Mouse (Mus musculus) kidney, postnatal 4 days (tissue): Measurements from ENCODE around the gene Ccdc85c.

Experiments used
- DNase-seq, 2 experiments: peaks; one replicate each; pipeline ENCODE4 v3.0.0; 2021; ENCODE audit warnings: mixed read lengths in 2 of 2

Ccdc85c gene

DNA sequence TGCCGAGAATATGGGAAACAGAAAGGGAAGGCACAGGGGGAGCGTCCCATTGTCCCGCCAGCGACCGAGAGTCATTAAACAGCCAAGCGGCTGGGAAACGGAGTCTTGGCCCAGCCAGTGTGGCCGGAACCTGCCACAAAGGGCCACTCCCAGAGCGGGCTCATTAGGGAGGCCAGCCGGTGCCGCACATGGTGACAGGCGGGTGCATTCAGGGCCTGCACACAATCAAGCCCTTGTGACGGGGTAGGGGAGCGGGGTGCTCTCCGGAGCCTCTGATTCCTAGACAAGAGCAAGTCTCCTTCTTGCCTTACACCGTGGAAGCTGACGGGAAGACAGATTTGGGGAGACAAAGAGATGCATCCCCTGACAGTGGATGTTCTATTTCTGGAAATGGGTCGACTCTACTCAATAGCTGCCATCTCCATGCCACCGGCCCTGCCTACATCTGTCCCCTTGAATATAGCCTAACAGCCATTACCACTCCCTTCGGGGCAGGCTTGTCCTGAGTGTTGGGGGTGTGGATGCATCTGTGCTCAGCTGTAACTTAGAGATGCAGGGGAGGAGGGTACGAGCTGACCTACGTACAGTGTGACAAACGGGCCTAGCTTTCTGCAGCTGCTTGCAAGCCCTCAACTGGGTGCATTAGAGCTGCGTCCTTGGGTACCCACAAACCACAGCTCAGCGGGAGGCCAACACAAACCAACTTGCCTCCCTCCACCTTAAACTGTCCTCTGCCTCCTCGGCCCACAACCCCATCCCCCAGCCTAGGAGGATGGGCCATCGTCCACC is 9.2 kb downstream of the Ccdc85c start:
- DNase-seq = peak in 1 of 2 experiments; percentile 63

- no peak for DNase-seq
Measured at GRCm38 (mm10) chr12:108264918-108265317, 10.3 kb downstream of the Ccdc85c start.

GRCm38 (mm10) chr12:108260950-108261349 is 14.3 kb downstream of the Ccdc85c start:
- DNase-seq = no peak

- no peak for DNase-seq
Measured at GRCm38 (mm10) chr12:108259322-108260049, 15.7 kb downstream of the Ccdc85c start.

DNA sequence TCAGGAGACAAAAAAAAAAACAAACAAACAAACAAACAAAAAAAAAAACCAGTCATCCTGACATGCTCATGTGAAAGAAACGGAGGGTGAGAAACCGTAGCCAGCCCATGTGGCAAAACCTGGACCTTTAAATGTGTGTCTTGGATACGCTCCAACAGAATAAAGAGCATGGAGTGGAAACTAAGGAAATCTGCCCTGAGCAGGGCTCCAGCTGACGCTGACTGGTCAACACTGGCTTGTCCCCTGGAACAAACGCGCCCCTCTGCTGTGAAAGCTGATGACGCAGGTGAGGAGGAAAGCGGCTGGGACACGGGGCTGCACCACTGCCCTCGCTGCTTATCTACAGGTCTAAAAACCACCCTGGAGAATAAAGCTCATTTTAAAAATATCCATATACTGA is 18.5 kb downstream of the Ccdc85c start:
- no peak for DNase-seq

DNA sequence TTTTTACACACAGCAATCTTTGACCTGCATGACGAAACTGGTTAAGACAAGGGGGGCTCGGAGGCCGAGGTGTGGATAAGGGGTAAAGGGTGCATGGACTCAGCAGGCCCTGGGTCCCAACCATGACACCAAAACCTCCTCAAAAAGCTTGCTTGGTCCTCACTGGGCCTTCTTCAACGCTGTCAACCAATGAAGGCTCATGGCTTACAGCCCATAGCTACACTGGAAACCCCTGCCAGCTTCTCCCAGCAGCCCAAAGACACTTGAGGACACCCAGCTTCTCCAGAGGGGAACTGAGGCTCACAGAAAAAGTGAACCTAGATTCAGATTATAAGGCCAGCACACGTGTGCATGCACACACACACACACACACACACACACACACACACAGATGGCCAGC is 19.3 kb downstream of the Ccdc85c start:
- DNase-seq = no peak

- DNase-seq = peak; percentile 56 to 71
Measured at GRCm38 (mm10) chr12:108255511-108255919, 19.7 kb downstream of the Ccdc85c start.

DNA sequence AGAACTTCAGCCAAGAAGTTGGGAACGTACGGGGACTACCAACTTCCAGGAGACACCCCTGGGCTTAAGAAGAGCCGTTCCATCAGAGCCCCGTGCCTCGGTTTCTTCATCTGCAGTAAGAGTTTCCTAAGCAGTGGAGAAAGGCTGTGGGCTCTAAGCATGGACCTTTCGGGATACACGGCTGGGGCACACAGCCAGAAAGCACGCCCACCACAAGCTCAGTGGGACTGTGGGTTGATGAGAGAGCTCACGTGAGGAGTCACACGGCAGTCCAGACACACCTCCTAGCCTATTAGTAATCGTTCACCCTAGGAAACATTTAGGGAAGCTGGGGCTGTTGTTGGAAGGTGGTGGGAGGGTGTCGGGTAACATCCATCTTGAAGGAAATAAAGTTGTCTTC is 22.2 kb downstream of the Ccdc85c start:
- DNase-seq = no peak

DNA sequence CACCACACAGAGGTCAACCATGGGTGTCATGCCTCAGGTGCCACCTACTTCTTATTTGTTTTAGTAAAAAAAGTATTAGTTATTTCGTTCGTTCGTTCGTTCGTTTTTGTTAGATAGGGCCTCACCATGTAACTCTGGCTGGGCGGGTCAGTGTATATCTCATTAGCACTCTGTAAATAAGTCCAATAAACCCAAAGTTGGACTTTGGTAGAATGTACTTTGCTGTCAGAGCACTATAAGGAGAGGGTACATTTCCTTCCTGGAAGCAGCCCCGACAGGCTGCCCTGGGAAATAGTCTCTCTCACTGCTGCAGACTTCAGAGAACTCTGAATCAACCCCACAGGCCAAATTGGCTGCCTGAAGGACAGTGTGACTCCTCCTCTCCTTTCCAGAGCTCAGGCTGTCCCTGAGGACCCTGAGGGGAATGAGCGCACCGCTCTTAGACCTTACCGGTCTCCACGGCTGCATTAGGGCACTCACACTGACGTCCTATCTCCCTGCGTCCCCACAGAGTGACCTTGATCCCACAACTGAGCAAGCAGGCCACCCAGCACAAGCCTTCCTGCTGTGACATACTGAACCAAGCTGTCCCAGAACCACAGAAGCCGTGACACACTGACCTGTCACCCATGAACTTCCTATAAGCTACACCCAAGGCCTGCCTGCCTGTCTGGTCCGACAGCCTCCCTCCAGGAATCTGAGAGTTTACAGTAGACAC is 23.2 kb downstream of the Ccdc85c start:
- no peak for DNase-seq

DNA sequence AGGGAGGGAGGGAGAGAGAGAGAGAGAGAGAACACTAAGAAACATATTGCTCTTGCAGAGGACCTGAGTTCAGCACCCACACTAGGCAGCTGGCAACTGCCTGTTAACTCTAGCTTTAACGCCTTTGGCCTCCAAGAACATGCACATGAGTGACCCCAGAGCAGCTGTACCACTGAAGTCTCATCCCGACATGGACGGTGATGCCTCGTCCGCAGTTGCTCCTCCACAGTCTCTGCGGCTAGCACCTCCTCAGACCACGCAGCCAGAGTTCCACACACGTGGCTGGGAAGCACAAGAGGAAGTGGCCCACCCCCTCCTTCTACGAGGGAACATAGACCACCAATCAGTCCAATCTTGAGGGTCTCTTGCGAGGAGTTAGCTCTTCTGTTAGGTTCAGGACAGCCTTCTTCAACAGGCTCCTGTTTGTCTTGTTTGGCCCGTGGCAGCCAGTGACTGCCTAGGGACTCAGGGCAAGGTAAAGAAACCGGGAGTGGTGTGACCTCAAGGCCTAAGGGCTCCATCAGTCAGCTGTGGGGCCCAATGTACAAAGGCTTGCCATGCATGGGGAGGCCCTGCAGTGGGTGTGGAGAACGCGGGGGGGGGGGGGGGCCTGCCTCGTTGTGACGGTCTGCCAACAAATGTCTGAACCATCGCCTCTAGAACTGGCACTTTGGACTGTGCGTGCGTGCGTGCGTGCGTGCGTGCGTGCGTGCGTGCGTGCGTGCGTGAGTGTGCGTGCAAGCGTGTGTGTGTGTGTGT is 24.0 kb downstream of the Ccdc85c start:
- no peak for DNase-seq

GRCm38 (mm10) chr12:108249522-108249921 is 25.7 kb downstream of the Ccdc85c start:
- DNase-seq = peak; percentile 83 to 90

GRCm38 (mm10) chr12:108249019-108249418 is 26.2 kb downstream of the Ccdc85c start:
- DNase-seq = no peak

DNA sequence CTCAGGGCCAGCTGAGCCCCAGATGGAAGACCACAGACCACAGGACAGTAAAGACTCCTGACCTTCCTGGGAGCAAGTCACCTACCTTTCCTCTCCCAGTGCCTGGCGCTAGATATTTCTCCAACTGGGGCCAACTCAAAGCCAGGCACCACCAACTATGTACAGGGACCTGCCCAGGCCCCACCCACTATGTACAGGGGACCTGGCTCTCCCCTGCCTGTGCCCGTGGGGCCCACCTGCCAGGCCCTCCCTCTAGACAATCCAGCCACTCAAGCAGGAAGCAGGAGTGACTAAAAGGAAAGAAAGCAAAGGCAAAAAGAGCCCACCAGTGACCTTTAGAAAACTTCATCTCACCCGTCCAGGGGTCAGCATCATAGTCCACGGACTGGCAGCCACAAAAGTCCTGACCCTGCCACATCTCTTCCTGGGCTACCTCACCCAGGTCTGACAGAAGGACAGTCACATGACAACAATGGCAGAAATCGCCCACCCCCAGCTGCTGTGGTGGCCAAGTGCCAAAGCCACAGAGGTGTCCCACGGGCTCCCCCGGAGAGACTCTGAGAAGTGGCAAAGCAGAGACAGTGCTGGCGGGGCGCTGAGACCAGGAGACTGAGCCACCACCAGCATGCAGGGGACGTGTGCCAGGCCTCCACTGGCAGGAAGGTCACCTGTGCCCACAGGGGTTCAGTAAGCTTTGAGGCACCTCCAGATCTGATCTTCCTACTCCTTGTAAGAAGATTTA is 28.3 kb downstream of the Ccdc85c start:
- DNase-seq = no peak

DNA sequence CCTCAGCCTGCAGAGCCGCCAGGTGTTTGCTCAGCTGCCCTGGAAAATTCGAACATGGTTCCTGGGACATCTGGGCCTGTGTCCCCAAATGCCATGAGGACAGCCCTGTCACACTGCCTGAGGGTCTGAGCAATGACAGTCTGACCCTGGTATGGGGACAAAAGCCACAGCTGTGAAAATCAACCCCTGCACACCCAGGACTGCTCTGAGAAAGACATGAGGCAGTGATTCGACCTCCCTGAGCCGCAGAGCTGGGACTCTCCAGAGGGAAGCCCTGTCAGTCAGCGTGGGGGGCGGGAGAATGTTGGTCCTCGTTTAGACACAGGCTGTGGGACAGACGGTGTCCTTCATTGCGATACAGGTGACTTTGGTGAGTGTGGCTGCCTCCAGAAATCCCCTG is 29.6 kb downstream of the Ccdc85c start:
- no peak for DNase-seq

DNA sequence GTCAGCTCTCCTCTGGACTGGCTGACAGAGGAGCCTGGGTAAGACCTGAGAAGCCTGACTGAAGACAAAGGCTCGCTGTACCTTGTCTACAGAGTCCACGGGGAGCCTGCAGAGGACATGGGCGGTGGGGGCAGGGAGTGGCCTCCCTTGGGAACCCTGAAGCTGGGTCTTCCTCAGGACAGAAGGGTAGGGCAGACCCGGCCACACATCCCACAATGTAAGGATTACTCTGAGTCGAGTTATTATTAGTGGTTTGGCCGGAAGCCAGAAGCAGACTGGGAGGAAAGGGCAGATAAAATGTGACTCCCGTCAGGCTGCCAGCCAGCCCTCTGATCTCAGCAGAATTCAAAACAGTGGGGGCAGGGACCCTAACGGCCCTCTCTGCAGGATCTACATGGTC is 30.4 kb downstream of the Ccdc85c start:
- DNase-seq = peak; percentile 80 to 87

- peak in 1 of 2 experiments; percentile 54 for DNase-seq
Measured at GRCm38 (mm10) chr12:108242243-108242745, 32.9 kb downstream of the Ccdc85c start.

- DNase-seq = no peak
Measured at GRCm38 (mm10) chr12:108241626-108242025, 33.6 kb downstream of the Ccdc85c start.

DNA sequence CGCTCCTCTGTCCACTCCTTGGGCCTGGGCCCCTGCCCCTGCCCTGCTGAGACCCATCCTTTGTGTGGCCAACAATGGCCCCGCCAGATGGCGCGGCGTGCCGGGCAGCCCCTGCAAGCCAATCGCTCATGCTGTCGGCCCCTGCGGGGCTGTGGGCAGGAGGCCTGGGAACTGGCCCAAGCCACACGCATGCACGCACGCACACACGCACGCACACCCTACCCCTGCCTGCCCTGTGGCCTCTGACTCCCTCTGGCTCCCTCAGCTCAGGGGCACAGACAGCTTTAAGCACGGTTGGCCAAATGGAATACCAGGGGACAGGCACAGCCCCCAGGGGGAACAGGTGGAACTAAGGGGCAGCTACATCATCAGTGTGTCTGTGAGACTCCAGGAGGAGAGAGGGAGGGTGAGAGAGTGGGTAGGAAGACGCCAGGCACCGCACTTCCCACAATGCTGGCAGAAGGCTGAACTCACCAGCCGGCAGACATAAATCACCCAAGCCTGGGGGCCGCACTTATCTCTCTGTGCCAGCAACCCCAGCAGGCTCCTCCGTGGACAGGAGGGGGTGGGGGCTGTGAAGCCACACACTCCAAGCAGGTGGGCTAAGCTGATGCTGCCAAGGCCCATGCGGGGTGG is 34.2 kb downstream of the Ccdc85c start:
- peak; percentile 42 to 61 for DNase-seq

- no peak for DNase-seq
Measured at GRCm38 (mm10) chr12:108240401-108240890, 34.8 kb downstream of the Ccdc85c start.

DNA sequence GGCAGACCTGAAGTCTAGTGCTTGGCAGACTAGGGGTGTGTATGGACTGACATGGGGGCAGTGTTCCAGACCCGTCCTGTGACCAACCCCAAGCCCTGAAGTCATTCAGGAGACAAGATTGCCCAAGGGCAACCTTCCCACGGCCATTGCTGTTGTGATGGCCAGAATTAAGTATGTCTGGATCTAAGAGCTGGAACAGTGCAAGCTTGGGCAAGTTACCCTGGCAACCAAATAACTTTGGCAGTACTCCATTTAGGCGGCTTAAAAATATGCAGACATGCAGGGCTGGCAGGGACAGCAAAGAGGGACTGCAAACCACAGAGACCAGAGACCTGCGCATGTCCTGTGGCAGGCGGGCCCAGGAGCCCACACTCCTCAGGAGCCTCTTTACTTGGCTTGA is 35.8 kb downstream of the Ccdc85c start:
- peak in 1 of 2 experiments; percentile 53 for DNase-seq
